Mouse (Mus musculus): ENCODE measurements around the gene Rapgef4.

DNA sequence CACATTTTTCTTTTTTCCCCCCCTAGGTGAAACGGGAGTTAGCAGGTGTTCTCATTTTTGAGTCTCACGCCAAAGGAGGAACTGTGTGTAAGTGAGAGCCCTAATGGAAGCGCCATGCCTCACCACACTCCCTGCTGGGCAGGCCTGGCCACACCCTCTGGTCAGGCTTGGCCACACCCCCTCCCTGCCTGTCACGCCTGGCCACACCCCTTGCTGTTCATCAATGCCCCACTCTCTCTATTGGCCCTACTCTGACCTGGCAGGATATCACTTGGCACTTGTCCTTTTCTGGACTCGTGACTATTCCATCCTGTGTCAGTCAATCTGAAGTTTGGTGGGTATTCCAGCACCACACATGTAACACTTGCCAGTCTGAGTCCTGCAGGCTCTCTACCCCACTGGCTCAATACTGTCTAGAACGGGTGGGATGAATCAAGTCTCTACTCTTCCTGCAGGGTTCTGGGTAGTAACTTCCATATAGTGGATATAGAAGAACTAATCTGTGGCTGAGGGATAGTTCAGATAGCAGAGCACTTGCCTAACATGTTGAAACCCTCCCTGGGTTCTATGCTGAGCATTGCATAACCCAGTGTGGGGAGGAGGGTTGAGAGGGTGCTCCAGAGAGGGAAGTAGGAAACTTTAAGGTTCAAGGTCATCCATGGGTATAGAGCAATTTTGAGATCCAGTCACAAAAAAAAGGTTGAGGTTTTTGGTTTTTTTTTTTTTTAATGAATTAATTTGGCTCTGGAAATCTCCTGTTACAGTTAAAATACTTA is 215.3 kb downstream of the Rapgef4 start:
- no peak for TF ChIP-seq CTCF (IDR thresholded peaks at IDR 0.05; ENCODE audit: low read depth)
- no peak for TF ChIP-seq EP300 (optimal IDR thresholded peaks at IDR 0.05)

Measured in stomach, postnatal 0 days (tissue).